Mouse (Mus musculus): ENCODE data around the gene Nkx1-2.

DNA sequence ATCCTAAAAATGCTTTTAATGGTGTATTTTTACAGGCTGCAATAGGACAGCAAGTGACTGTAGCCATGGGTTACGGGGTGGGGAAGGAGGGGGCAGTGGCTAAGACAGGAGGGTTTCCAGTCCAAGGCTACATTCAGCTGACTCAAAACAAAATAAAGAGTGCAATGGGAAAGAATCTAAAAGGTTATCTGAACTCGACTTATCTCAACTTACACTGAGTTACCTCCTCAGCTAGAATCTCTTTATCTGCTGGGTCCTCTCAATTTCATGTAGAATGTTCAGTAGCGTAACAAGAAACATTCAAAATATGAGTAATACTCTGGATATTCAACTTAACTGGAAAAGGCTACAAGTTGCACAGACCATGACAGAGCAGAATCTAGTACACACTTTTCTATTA lies 26.7 kb downstream of the Nkx1-2 start:
- TF ChIP-seq POLR2A (IDR thresholded peaks at IDR 0.05; ENCODE audit: insufficient read depth, low read length) = no peak
- no peak for TF ChIP-seq CTCF (IDR thresholded peaks at IDR 0.05; ENCODE audit: low read depth, low read length)

Data from ES-Bruce4 (cell line).